Mouse (Mus musculus) CH12.LX (cell line): ENCODE data around the gene Pafah2. TPM values are rescaled to one million over a fixed set of nuclear protein-coding genes. Genes with fewer than 3 reads are reported as not detected.

Source experiments
- DNase-seq: peaks from one replicate; pipeline ENCODE4 v3.0.0-alpha.2; 2013; ENCODE audit errors: extremely low read depth
- H3K27ac ChIP-seq: 2 replicates; pipeline ENCODE4 v1.5.1; 2012; ENCODE audit warnings: low read depth, mild to moderate bottlenecking, control low read depth, moderate library complexity; ENCODE audit not compliant: insufficient read depth
- H3K27me3 ChIP-seq: replicated peaks from 2 replicates; pipeline ENCODE3; 2012; ENCODE audit warnings: inconsistent platforms
- H3K36me3 ChIP-seq, 2 experiments: replicated peaks in 1 of 2; 2 replicates each; pipeline versions ENCODE3 to v1.6.1; 2012; ENCODE audit warnings: inconsistent platforms in 1 of 2, low read length in 1 of 2, mild to moderate bottlenecking in 1 of 2, mixed read lengths in 1 of 2, moderate library complexity in 1 of 2; ENCODE audit not compliant: control insufficient read depth in 1 of 2, insufficient read depth in 1 of 2
- H3K4me1 ChIP-seq, 2 experiments: 2 replicates each; pipeline ENCODE4 v1.6.1; 2012; ENCODE audit warnings: inconsistent platforms in 1 of 2, moderate library complexity in 1 of 2; ENCODE audit not compliant: insufficient read depth in 2 of 2, control insufficient read depth in 1 of 2
- H3K4me2 ChIP-seq: 2 replicates; pipeline ENCODE4 v1.6.1; 2012; ENCODE audit warnings: low read depth, mild to moderate bottlenecking, control low read depth; ENCODE audit not compliant: poor library complexity, insufficient read depth, severe bottlenecking
- H3K4me3 ChIP-seq, 3 experiments: fragments of 150-350 bp in 1 of 3; sonication (generic) in 1 of 3; replicated peaks in 1 of 3; 2 replicates each; pipeline versions ENCODE3 to v1.5.1; 2011 to 2012; ENCODE audit warnings: low read depth in 2 of 3, low read length in 2 of 3, mild to moderate bottlenecking in 2 of 3, moderate library complexity in 2 of 3, control low read depth in 1 of 3, improper control_type of control experiment in 1 of 3, inconsistent platforms in 1 of 3, mixed read lengths in 1 of 3; ENCODE audit not compliant: poor library complexity in 1 of 3
- H3K79me2 ChIP-seq: replicated peaks from 2 replicates; pipeline ENCODE4 v1.6.1; 2012; ENCODE audit warnings: mild to moderate bottlenecking, moderate library complexity; ENCODE audit not compliant: control insufficient read depth, poor library complexity, insufficient read depth, severe bottlenecking; ENCODE audit errors: extremely low read depth
- H3K9ac ChIP-seq: 2 replicates; pipeline ENCODE4 v1.6.1; 2012; ENCODE audit warnings: low read depth, mild to moderate bottlenecking, control low read depth, moderate library complexity; ENCODE audit not compliant: insufficient read depth
- H3K9me3 ChIP-seq: replicated peaks from 2 replicates; pipeline ENCODE3; 2012; ENCODE audit warnings: low read length, inconsistent platforms, mixed read lengths
- CHD2 ChIP-seq: IDR thresholded peaks from 2 replicates; pipeline ENCODE4 v1.6.1; 2011; ENCODE audit warnings: low read length, improper control_type of control experiment
- CTCF ChIP-seq, 2 experiments: IDR thresholded peaks in 1 of 2; conservative IDR thresholded peaks in 1 of 2; 2 replicates each; pipeline ENCODE4 v1.5.1; 2011 to 2012; ENCODE audit warnings: low read depth in 2 of 2, low read length in 2 of 2, improper control_type of control experiment in 1 of 2, inconsistent platforms in 1 of 2, mild to moderate bottlenecking in 1 of 2, moderate library complexity in 1 of 2
- E2F4 ChIP-seq: IDR thresholded peaks from 2 replicates; pipeline ENCODE4 v1.6.1; 2011; ENCODE audit warnings: low read depth, low read length, improper control_type of control experiment; ENCODE audit not compliant: insufficient replicate concordance
- ELF1 ChIP-seq: IDR thresholded peaks from 2 replicates; pipeline ENCODE4 v1.6.1; 2014; ENCODE audit warnings: low read depth, mild to moderate bottlenecking, inconsistent platforms, low read length, improper control_type of control experiment
- EP300 ChIP-seq: IDR thresholded peaks from 2 replicates; pipeline ENCODE4 v1.6.1; 2011; ENCODE audit warnings: low read length, improper control_type of control experiment
- ETS1 ChIP-seq: conservative IDR thresholded peaks from 2 replicates; pipeline ENCODE4 v1.6.1; 2012; ENCODE audit warnings: low read depth, mild to moderate bottlenecking, inconsistent platforms, low read length, improper control_type of control experiment, moderate library complexity
- GABPA ChIP-seq: IDR thresholded peaks from 2 replicates; pipeline ENCODE4 v1.6.1; 2012; ENCODE audit warnings: low read depth, low read length, improper control_type of control experiment, inconsistent platforms; ENCODE audit not compliant: insufficient replicate concordance
- IRF4 ChIP-seq: IDR thresholded peaks from 2 replicates; pipeline ENCODE4 v1.6.1; 2014; ENCODE audit warnings: low read depth, mild to moderate bottlenecking, inconsistent platforms, low read length, improper control_type of control experiment
- JUND ChIP-seq: conservative IDR thresholded peaks from 2 replicates; pipeline ENCODE4 v1.6.1; 2011; ENCODE audit warnings: low read depth, low read length, improper control_type of control experiment
- KAT2A ChIP-seq: IDR thresholded peaks from 2 replicates; pipeline ENCODE4 v1.6.1; 2012; ENCODE audit warnings: low read length, improper control_type of control experiment, inconsistent platforms; ENCODE audit not compliant: insufficient replicate concordance
- MAX ChIP-seq: IDR thresholded peaks from 2 replicates; pipeline ENCODE4 v1.6.1; 2011; ENCODE audit warnings: low read length, improper control_type of control experiment
- MXI1 ChIP-seq: IDR thresholded peaks from 2 replicates; pipeline ENCODE4 v1.6.1; 2011; ENCODE audit warnings: mild to moderate bottlenecking, low read depth, low read length, improper control_type of control experiment
- MYC ChIP-seq: IDR thresholded peaks from 2 replicates; pipeline ENCODE4 v1.6.1; 2011; ENCODE audit warnings: low read depth, mild to moderate bottlenecking, improper control_type of control experiment, low read length
- NELFE ChIP-seq: IDR thresholded peaks from 2 replicates; pipeline ENCODE4 v1.6.1; 2011; ENCODE audit warnings: low read depth, low read length, improper control_type of control experiment
- NRF1 ChIP-seq: IDR thresholded peaks from 2 replicates; pipeline ENCODE4 v1.6.1; 2014; ENCODE audit warnings: low read depth, mild to moderate bottlenecking, inconsistent platforms, low read length, improper control_type of control experiment, moderate library complexity
- POLR2A ChIP-seq: IDR thresholded peaks from 2 replicates; pipeline ENCODE4 v1.6.1; 2011; ENCODE audit warnings: low read depth, mild to moderate bottlenecking, improper control_type of control experiment, low read length
- RAD21 ChIP-seq: IDR thresholded peaks from 2 replicates; pipeline ENCODE4 v1.6.1; 2011; ENCODE audit warnings: low read depth, mild to moderate bottlenecking, low read length, improper control_type of control experiment, moderate library complexity
- SIN3A ChIP-seq: IDR thresholded peaks from 2 replicates; pipeline ENCODE4 v1.6.1; 2012; ENCODE audit warnings: low read length, improper control_type of control experiment, inconsistent platforms
- TBP ChIP-seq: conservative IDR thresholded peaks from 2 replicates; pipeline ENCODE4 v1.6.1; 2011; ENCODE audit warnings: low read depth, low read length, improper control_type of control experiment
- UBTF ChIP-seq: IDR thresholded peaks from 2 replicates; pipeline ENCODE4 v1.6.1; 2012; ENCODE audit warnings: low read depth, mild to moderate bottlenecking, inconsistent platforms, low read length, improper control_type of control experiment, moderate library complexity
- ZMIZ1 ChIP-seq: IDR thresholded peaks from 2 replicates; pipeline ENCODE4 v1.6.1; 2012; ENCODE audit warnings: low read depth, mild to moderate bottlenecking, inconsistent platforms, low read length, improper control_type of control experiment
- dilution Hi-C: fragments of 300-500 bp; cut with MboI; formaldehyde crosslinking; loops from 2 replicates; pipeline ENCODE4 v1.14.3; 2020; ENCODE audit warnings: low sequenced_read_pairs; ENCODE audit not compliant: extremely low pct_unique_long_range_greater_than_20kb, extremely low pct_ligation_motif_present
- in situ Hi-C: fragments of 300-500 bp; cut with MboI; formaldehyde crosslinking; loops from 3 replicates; pipeline ENCODE4 v1.14.3; 2019; ENCODE audit warnings: low sequenced_read_pairs, low pct_ligation_motif_present, low pct_unique_long_range_greater_than_20kb, mixed read lengths
- polyA plus RNA-seq: library from polyadenylated mRNA; unstranded; fragments of >175 nt; gene quantifications from 2 replicates; pipeline ENCODE4 v1.2.1, GENCODE M21; 2012; ENCODE audit warnings: low read depth; ENCODE audit not compliant: insufficient read length
- total RNA-seq, 2 experiments: library from RNA; depleted of rRNA; stranded (reverse); fragments of 300-350 nt in 1 of 2; fragments of >200 nt in 1 of 2; gene quantifications; 2 replicates each; pipeline ENCODE4 v1.2.3; 2012 to 2014

Gene Pafah2
- total and polyA plus RNA-seq, 3 experiments: 8.9 to 10.7 (median 10.4) TPM

DNA sequence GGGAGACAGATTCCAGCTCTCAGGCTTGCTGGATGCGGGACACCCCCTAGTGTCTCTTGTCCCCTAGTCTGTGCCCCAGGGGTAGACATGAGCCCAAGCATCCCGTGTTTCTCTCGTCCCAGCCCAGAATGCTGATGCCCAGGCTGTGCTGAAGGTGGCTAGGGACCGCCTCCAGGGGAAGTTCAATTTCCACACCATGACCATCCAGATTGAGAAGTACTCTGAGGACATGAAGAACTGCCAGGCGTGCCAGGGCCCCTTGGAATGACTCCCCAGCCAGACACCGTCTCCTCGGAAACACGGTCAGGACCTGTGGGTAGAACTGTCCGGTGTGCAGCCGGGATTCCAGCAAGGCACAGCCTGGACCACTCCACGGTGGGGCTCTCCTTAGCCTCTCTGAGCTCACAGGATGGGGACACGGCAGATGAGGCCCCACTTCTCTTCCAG, 43.8 kb upstream of the Pafah2 start:
- Histone ChIP-seq H3K27me3 (no peaks in the 10 kb centered on the region), H3K79me2 (no peaks in the 10 kb centered on the region), H3K4me2 (peak overlapping the region; percentile 99), H3K4me1 (peaks cover 27 to 51% of the 10 kb centered on the region in 2 experiments), H3K9me3 (peaks cover 9% of the 10 kb centered on the region), H3K27ac (peak overlapping the region; percentile 84), H3K36me3 (peaks cover 0 to 13% of the 10 kb centered on the region in 2 experiments), H3K9ac (peak overlapping the region; percentile 45), H3K4me3 (peak overlapping the region; percentile 61 to 64 (median 64))
- peak; percentile 44; the same call in 1 of the 2 replicates for TF ChIP-seq MXI1
- no peak for TF ChIP-seq CTCF (conservative IDR thresholded peaks at IDR 0.05 in 1 of 2, IDR thresholded peaks at IDR 0.05 in 1 of 2; ENCODE audit: low read depth in 2 of 2, low read length in 2 of 2)
- TF ChIP-seq CHD2: no peak
- no peak for TF ChIP-seq EP300
- no peak for TF ChIP-seq GABPA
- no peak for TF ChIP-seq MAX
- TF ChIP-seq MYC: 0 out of 2 replicates have a peak, but pooled peaks have one; percentile 39
- TF ChIP-seq TBP: 0 out of 2 replicates have a peak, but pooled peaks have one; percentile 45
- TF ChIP-seq ELF1: no peak
- peak; percentile 42 for TF ChIP-seq POLR2A
- TF ChIP-seq RAD21: no peak
- 0 out of 2 replicates have a peak, but pooled peaks have one; percentile 7 for TF ChIP-seq ETS1
- TF ChIP-seq E2F4: no peak
- TF ChIP-seq ZMIZ1: no peak
- no peak for TF ChIP-seq NELFE
- 0 out of 2 replicates have a peak, but pooled peaks have one; percentile 59 for TF ChIP-seq UBTF
- no peak for TF ChIP-seq KAT2A
- peak; percentile 62 for DNase-seq
- dilution Hi-C loops: no loop called here
- in situ Hi-C loops: loop anchor here (5.0 kb wide), 1 partner anchor 45 kb away; no protein-coding TSS in a partner anchor

DNA sequence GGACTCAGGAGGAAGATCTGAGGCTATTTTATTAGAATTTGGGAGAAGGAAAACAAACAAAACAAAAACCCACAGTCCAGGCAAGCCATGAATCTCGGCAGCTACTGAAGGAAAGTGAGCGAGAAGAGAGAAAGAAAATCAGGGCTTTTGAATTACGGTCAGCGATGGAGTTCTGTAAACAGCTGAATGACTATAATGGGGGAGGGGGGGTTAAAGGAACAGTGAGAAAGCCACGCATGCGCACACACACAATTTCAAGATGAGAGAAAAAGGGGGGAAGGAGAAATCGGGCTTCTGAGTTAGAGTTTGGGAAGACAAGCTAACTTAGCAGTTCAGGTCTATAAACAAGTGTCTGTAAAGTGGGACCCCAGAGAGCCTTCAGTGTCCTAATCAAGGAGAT, 43.2 kb upstream of the Pafah2 start:
- Histone ChIP-seq H3K36me3 (peaks cover 0 to 17% of the 10 kb centered on the region in 2 experiments), H3K79me2 (no peaks in the 10 kb centered on the region), H3K4me1 (peaks cover 27 to 51% of the 10 kb centered on the region in 2 experiments), H3K9ac (peak overlapping the region; percentile 45), H3K27ac (peak overlapping the region; percentile 81; the same call in 1 of the 2 replicates), H3K4me2 (peak overlapping the region; percentile 99), H3K9me3 (peaks cover 9% of the 10 kb centered on the region), H3K27me3 (no peaks in the 10 kb centered on the region), H3K4me3 (peak overlapping the region; percentile 61 to 64 (median 64))
- TF ChIP-seq IRF4 (0 out of 2 replicates have a peak, but pooled peaks have one; percentile 29), TBP (peak; percentile 48; the same call in 1 of the 2 replicates), JUND (no peak), KAT2A (no peak), ELF1 (no peak), CHD2 (peak; percentile 76), NRF1 (peak; percentile 87), ZMIZ1 (0 out of 2 replicates have a peak, but pooled peaks have one; percentile 1), SIN3A (peak; percentile 78), NELFE (0 out of 2 replicates have a peak, but pooled peaks have one; percentile 43)
- in situ Hi-C loops (loop anchor here (5.0 kb wide), 1 partner anchor 46 kb away; no protein-coding TSS in a partner anchor), dilution Hi-C loops (no loop called here)
- DNase-seq: peak; percentile 85
